Mouse (Mus musculus) heart, embryonic 14.5 days (tissue): ENCODE data around the gene Aox3. TPM values are rescaled to one million over a fixed set of nuclear protein-coding genes. Genes with fewer than 3 reads are reported as not detected.

Experiments
- ATAC-seq: fragments of 200-750 bp; cut with Nextera tagmentation; 2 replicates; pipeline ENCODE4 v1.8.0; 2017; ENCODE audit warnings: low read depth, moderate TSS enrichment; ENCODE audit not compliant: insufficient number of reproducible peaks, insufficient read depth, low FRiP score
- H3K27ac ChIP-seq, 2 experiments: fragments of 200-500 bp in 1 of 2; fragments of 300-500 bp in 1 of 2; sonication (generic) in 1 of 2; replicated peaks in 1 of 2; 2 replicates each; pipeline ENCODE4 v1.5.1; 2012 to 2014; ENCODE audit warnings: low read depth in 2 of 2, low read length in 2 of 2, control low read depth in 1 of 2, mild to moderate bottlenecking in 1 of 2, mixed read lengths in 1 of 2; ENCODE audit not compliant: control insufficient read depth in 1 of 2, insufficient read depth in 1 of 2
- H3K27me3 ChIP-seq: fragments of 300-500 bp; sonication (generic); 2 replicates; pipeline ENCODE4 v1.6.1; 2014; ENCODE audit warnings: mild to moderate bottlenecking, low read length, control low read depth; ENCODE audit not compliant: control insufficient read depth, insufficient read depth
- H3K36me3 ChIP-seq: fragments of 300-500 bp; sonication (generic); 2 replicates; pipeline ENCODE4 v1.6.1; 2014; ENCODE audit warnings: mild to moderate bottlenecking, control low read depth, low read length, mixed read lengths; ENCODE audit not compliant: control insufficient read depth, insufficient read depth
- H3K4me1 ChIP-seq, 2 experiments: fragments of 200-500 bp in 1 of 2; fragments of 300-500 bp in 1 of 2; sonication (generic) in 1 of 2; 2 replicates each; pipeline ENCODE4 v1.6.1; 2012 to 2014; ENCODE audit warnings: low read length in 2 of 2, control low read depth in 1 of 2, mixed read lengths in 1 of 2; ENCODE audit not compliant: control insufficient read depth in 2 of 2, insufficient read depth in 2 of 2
- H3K4me2 ChIP-seq: fragments of 300-500 bp; sonication (generic); 2 replicates; pipeline ENCODE4 v1.6.1; 2014; ENCODE audit warnings: mild to moderate bottlenecking, low read length
- H3K4me3 ChIP-seq, 2 experiments: fragments of 200-500 bp in 1 of 2; fragments of 300-500 bp in 1 of 2; sonication (generic) in 1 of 2; 2 replicates each; pipeline ENCODE4 v1.5.1; 2012 to 2014; ENCODE audit warnings: low read length in 2 of 2, mild to moderate bottlenecking in 2 of 2, control low read depth in 1 of 2, low read depth in 1 of 2, moderate library complexity in 1 of 2; ENCODE audit not compliant: control insufficient read depth in 1 of 2, insufficient read depth in 1 of 2
- H3K9ac ChIP-seq: fragments of 300-500 bp; sonication (generic); 2 replicates; pipeline ENCODE4 v1.6.1; 2014; ENCODE audit warnings: mild to moderate bottlenecking, low read length
- H3K9me3 ChIP-seq: fragments of 300-500 bp; sonication (generic); 2 replicates; pipeline ENCODE4 v1.6.1; 2016; ENCODE audit warnings: low read length, control low read depth; ENCODE audit not compliant: control insufficient read depth
- WGBS: fragments of 180-500 bp; shearing (Covaris S2); extraction: QIAGEN DNeasy Blood & Tissue Kit; methylation state at CpG from one replicate; pipeline ENCODE4 v1.1.7; 2014; 5-methylcytosine and 5-hydroxymethylcytosine counted together
- polyA plus RNA-seq: library from polyadenylated mRNA; unstranded; fragments of >200 nt; fragmentation: Nextera tagmentation; extraction: Ambion mirVana; gene quantifications from 2 replicates; pipeline ENCODE4 v1.2.1, GENCODE M21; 2014

Aox3 gene
- polyA plus RNA-seq, 1 experiment from 2014 or later, result 0.05 TPM

GRCm38 (mm10) chr1:58072991-58073730 is 39.8 kb upstream of the Aox3 start:
- Histone ChIP-seq H3K27me3 (no peaks in the 10 kb centered on the region), H3K4me3 (no peak overlapping the region), H3K36me3 (no peaks in the 10 kb centered on the region), H3K9ac (no peak overlapping the region), H3K9me3 (no peaks in the 10 kb centered on the region), H3K4me2 (no peak overlapping the region), H3K27ac (no peak overlapping the region), H3K4me1 (peaks cover 0 to 2% of the 10 kb centered on the region in 2 experiments; a peak in 1 of 4 replicates)
- WGBS, result 71% methylated on average over 12 of the region's 12 CpGs
- no peak for ATAC-seq

- Histone ChIP-seq H3K27ac (no peak overlapping the region), H3K9ac (no peak overlapping the region), H3K4me1 (peaks cover 0 to 2% of the 10 kb centered on the region in 2 experiments; a peak in 1 of 4 replicates), H3K27me3 (no peaks in the 10 kb centered on the region), H3K4me2 (no peak overlapping the region), H3K9me3 (no peaks in the 10 kb centered on the region), H3K4me3 (no peak overlapping the region), H3K36me3 (no peaks in the 10 kb centered on the region)
- 92% methylated on average over 2 of the region's 2 CpGs for WGBS
- ATAC-seq, result no peak
These were observed 38.7 kb upstream of the Aox3 start for GRCm38 (mm10) chr1:58074266-58074665.

DNA sequence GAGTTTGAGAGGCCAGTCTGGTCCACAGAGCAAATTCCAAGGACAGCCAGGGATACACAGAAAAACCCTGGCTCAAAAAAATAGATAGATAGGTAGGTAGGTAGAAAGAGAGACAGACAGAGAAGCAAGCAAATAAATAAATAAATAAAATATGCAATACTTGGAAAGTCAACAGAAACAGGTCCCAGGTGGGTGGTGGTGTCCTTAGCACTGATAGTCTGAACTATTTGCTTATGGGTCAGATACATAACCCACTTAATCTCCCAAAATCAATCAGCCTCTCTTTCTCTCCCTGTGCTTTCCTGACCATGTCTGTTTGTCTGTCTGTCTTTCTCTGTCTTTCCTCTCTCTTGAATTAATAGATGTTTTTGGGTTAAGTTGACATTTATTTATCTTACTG is 35.0 kb upstream of the Aox3 start:
- no peak for ATAC-seq
- H3K9ac ChIP-seq, result no peak overlapping the region
- no peaks in the 10 kb centered on the region for H3K27me3 ChIP-seq
- no peaks in the 10 kb centered on the region for H3K9me3 ChIP-seq
- no peak overlapping the region for H3K4me2 ChIP-seq
- H3K36me3 ChIP-seq, result no peaks in the 10 kb centered on the region
- H3K27ac ChIP-seq, result no peak overlapping the region
- no peak overlapping the region for H3K4me3 ChIP-seq
- peaks cover 0 to 2% of the 10 kb centered on the region in 2 experiments; a peak in 1 of 4 replicates for H3K4me1 ChIP-seq

DNA sequence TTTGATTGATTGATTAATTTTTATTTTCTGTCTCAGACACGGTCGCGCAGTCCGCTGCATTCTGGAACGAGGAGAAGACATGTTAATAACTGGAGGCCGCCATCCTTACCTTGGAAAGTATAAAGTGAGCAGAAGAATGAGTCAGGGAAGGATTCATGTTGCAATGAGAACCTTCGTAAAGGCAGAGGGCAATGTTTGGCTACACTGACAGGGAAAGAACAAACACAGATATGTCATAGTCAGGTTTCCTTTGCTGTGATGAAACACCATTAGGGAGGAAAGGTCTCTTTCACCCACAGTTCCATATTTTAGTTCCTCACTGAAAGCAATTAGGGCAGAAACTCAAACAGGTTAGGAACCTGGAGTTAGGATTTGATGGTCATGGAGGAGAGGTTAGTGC is 34.5 kb upstream of the Aox3 start:
- Histone ChIP-seq H3K27ac (no peak overlapping the region), H3K9ac (no peak overlapping the region), H3K4me1 (no peaks in the 10 kb centered on the region), H3K36me3 (no peaks in the 10 kb centered on the region), H3K4me3 (no peak overlapping the region), H3K27me3 (no peaks in the 10 kb centered on the region), H3K9me3 (no peaks in the 10 kb centered on the region), H3K4me2 (no peak overlapping the region)
- WGBS, result 89% methylated on average over 7 of the region's 7 CpGs
- no peak for ATAC-seq

DNA sequence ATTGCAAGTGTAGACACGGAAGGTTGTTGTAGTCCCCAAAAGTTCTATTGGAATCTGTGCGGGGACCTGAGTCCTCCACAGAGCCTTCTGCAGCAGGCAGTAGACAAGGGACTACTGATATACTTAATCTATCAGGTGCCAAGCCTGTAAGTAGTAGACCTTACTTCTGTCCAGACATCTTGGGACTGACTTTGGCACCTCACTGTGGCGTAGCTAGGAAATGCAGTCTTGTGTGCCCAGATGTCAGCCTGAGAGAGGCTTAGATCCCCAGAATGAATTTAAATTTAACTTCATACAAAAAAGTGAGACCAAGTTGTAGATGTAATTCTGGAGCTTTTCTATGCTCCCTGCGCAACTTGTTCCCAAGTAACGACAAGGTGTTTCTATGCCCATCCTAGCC is 33.2 kb upstream of the Aox3 start:
- no peaks in the 10 kb centered on the region for H3K27me3 ChIP-seq
- H3K36me3 ChIP-seq, result no peaks in the 10 kb centered on the region
- WGBS, result 84% methylated on average over 5 of the region's 5 CpGs
- no peak overlapping the region for H3K4me2 ChIP-seq
- ATAC-seq, result no peak
- no peak overlapping the region for H3K9ac ChIP-seq
- no peak overlapping the region for H3K4me3 ChIP-seq
- no peaks in the 10 kb centered on the region for H3K9me3 ChIP-seq
- no peaks in the 10 kb centered on the region for H3K4me1 ChIP-seq
- H3K27ac ChIP-seq, result no peak overlapping the region

DNA sequence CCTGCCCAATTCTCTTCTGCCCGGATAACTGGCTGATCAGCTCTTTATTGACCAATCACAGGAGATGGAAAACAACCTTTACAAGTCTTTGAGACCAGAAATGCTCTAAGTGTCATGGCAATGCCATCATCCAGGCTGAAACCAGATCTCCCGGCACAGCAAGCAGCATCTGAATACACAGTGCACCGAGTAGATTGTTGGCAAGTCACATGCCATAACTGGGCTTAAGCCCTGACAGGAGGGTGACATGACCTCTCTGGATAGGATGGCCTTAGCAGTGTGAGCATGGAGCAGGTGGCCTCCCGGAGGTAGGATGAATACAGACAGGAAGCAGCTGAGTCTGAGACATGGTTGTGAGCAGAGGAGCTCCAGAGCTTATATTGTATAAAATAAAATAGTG is 32.5 kb upstream of the Aox3 start:
- H3K9ac ChIP-seq, result no peak overlapping the region
- H3K4me2 ChIP-seq, result no peak overlapping the region
- WGBS, result 78% methylated on average over 4 of the region's 4 CpGs
- no peaks in the 10 kb centered on the region for H3K27me3 ChIP-seq
- H3K4me3 ChIP-seq, result no peak overlapping the region
- H3K9me3 ChIP-seq, result no peaks in the 10 kb centered on the region
- no peaks in the 10 kb centered on the region for H3K36me3 ChIP-seq
- H3K27ac ChIP-seq, result no peak overlapping the region
- H3K4me1 ChIP-seq, result no peaks in the 10 kb centered on the region
- ATAC-seq, result no peak

DNA sequence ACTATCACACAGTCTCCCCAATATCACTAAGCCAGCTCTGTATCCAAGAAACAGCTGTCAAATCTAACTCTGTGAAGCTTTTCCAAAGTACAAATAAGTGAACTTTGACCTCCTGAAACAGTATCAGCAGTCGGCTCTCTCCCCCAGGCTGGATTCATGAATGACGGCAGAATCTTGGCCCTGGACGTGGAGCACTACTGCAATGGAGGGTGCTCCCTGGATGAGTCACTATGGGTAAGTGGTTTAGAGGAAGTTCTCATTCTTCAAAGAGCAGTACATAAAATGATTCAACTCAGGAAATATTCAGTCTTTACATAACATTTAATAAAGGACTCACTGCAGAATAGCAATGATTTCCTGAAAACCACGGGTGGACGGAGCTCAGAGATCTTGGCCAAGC is 31.6 kb upstream of the Aox3 start:
- Histone ChIP-seq H3K4me1 (no peaks in the 10 kb centered on the region), H3K9ac (no peak overlapping the region), H3K4me3 (no peak overlapping the region), H3K27me3 (no peaks in the 10 kb centered on the region), H3K36me3 (no peaks in the 10 kb centered on the region), H3K9me3 (no peaks in the 10 kb centered on the region), H3K27ac (no peak overlapping the region), H3K4me2 (no peak overlapping the region)
- ATAC-seq, result no peak
- WGBS, result 74% methylated on average over 5 of the region's 5 CpGs

- Histone ChIP-seq H3K9ac (no peak overlapping the region), H3K4me1 (no peaks in the 10 kb centered on the region; a peak in 3 of 4 replicates), H3K4me3 (no peak overlapping the region), H3K9me3 (no peaks in the 10 kb centered on the region), H3K27ac (no peak overlapping the region), H3K27me3 (no peaks in the 10 kb centered on the region; the same call in 1 of the 2 replicates), H3K36me3 (no peaks in the 10 kb centered on the region), H3K4me2 (no peak overlapping the region)
- WGBS, result 60% methylated on average over 5 of the region's 5 CpGs
- ATAC-seq, result no peak
These were observed 23.6 kb upstream of the Aox3 start for GRCm38 (mm10) chr1:58089316-58089715.
